Mouse (Mus musculus): ENCODE measurements at regions not wholly inside any gene's neighbourhood (a gene's known extent, or its start where the extent isn't known, plus 50 kb on each side); places are given as distances from the start of the nearest gene placed in this dataset.

GRCm38 (mm10) chr1:169077228-169077627 is 454.0 kb downstream of the Nuf2 start:
- ChIA-PET POLR2A (no interaction called here), CTCF (no interaction called here)

- POLR2A ChIA-PET = no interaction called here
- CTCF ChIA-PET = no interaction called here
Observed at GRCm38 (mm10) chr1:169076006-169076405, 455.3 kb downstream of the Nuf2 start.

GRCm38 (mm10) chr1:169071366-169071765 is 459.9 kb downstream of the Nuf2 start:
- POLR2A ChIA-PET = no interaction called here
- CTCF ChIA-PET = no interaction called here

- ChIA-PET POLR2A (no interaction called here), CTCF (no interaction called here)
Observed at GRCm38 (mm10) chr1:169069647-169070046, 461.6 kb downstream of the Nuf2 start.

GRCm38 (mm10) chr1:169066795-169067194 is 464.5 kb downstream of the Nuf2 start:
- ChIA-PET CTCF (no interaction called here), POLR2A (no interaction called here)

- CTCF ChIA-PET = no interaction called here
- POLR2A ChIA-PET = no interaction called here
Observed at GRCm38 (mm10) chr1:169060627-169061026, 470.6 kb downstream of the Nuf2 start.

GRCm38 (mm10) chr1:169060145-169060544 is 471.1 kb downstream of the Nuf2 start:
- CTCF ChIA-PET = no interaction called here
- POLR2A ChIA-PET = no interaction called here

GRCm38 (mm10) chr1:169051863-169052257 is 479.4 kb downstream of the Nuf2 start:
- CTCF ChIA-PET = no interaction called here

GRCm38 (mm10) chr1:169051085-169051862 is 480.0 kb downstream of the Nuf2 start:
- ChIA-PET CTCF (no interaction called here), POLR2A (no interaction called here)

More at GRCm38 (mm10) chr1:169051863-169052257, 479.4 kb downstream of the Nuf2 start:
- POLR2A ChIA-PET = no interaction called here

- POLR2A ChIA-PET = no interaction called here
Observed at GRCm38 (mm10) chr1:169049846-169050245, 481.4 kb downstream of the Nuf2 start.

GRCm38 (mm10) chr1:169046791-169047525 is 484.3 kb downstream of the Nuf2 start:
- ChIA-PET CTCF (no interaction called here), POLR2A (no interaction called here)

More at GRCm38 (mm10) chr1:169049846-169050245, 481.4 kb downstream of the Nuf2 start:
- CTCF ChIA-PET = no interaction called here

GRCm38 (mm10) chr1:169033517-169033916 is 497.7 kb downstream of the Nuf2 start:
- CTCF ChIA-PET = no interaction called here

GRCm38 (mm10) chr1:169031849-169032542 is 499.3 kb downstream of the Nuf2 start:
- ChIA-PET CTCF (interaction anchor here in 1 of 4 experiments (0.6 kb wide), 1 partner anchor 389 kb away, joined by 3 read pairs; no protein-coding TSS in a partner anchor), POLR2A (interaction anchor here in 1 of 4 experiments (0.7 kb wide), 1 partner anchor 929 kb away, joined by 3 read pairs; no protein-coding TSS in a partner anchor)

More at GRCm38 (mm10) chr1:169033517-169033916, 497.7 kb downstream of the Nuf2 start:
- POLR2A ChIA-PET = no interaction called here

GRCm38 (mm10) chr1:169027706-169028105 is 503.6 kb downstream of the Nuf2 start:
- CTCF ChIA-PET = no interaction called here

GRCm38 (mm10) chr1:169027241-169027640 is 504.0 kb downstream of the Nuf2 start:
- CTCF ChIA-PET = no interaction called here
- POLR2A ChIA-PET = no interaction called here

More at GRCm38 (mm10) chr1:169027706-169028105, 503.6 kb downstream of the Nuf2 start:
- POLR2A ChIA-PET = no interaction called here

GRCm38 (mm10) chr1:169024531-169024930 is 506.7 kb downstream of the Nuf2 start:
- ChIA-PET CTCF (no interaction called here), POLR2A (no interaction called here)

GRCm38 (mm10) chr1:168991506-168992244 is 539.6 kb downstream of the Nuf2 start:
- ChIA-PET POLR2A (no interaction called here), CTCF (no interaction called here)

GRCm38 (mm10) chr1:168975037-168975698 is 543.1 kb upstream of the Pbx1 start:
- ChIA-PET CTCF (no interaction called here), POLR2A (no interaction called here)

- ChIA-PET POLR2A (no interaction called here), CTCF (no interaction called here)
Observed at GRCm38 (mm10) chr1:168969402-168969801, 537.3 kb upstream of the Pbx1 start.
